Mouse (Mus musculus): ENCODE data around the gene Gm20388.

Gm20388 gene

DNA sequence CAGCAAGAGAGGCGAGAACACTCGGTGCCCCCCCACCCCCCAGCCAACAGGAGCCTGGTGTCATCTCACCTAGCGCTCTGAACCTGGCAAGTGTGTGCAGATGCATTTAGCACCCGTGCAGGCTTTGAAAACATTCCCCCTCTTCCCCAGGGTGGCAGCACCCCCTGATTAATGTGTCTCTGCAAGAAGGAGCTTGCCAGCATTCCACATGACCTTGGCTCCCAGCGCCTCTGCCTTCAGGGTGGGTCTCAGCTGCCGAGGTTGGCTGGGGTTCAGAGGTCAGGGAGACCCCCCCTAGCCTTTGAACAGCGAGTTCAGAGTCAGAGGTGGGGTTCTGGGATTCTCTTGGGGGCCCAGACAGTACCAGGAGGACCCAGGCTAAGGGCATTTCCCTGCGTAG, 601.1 kb downstream of the Gm20388 start:
- no peak for DNase-seq (ENCODE audit: low spot score)

DNA sequence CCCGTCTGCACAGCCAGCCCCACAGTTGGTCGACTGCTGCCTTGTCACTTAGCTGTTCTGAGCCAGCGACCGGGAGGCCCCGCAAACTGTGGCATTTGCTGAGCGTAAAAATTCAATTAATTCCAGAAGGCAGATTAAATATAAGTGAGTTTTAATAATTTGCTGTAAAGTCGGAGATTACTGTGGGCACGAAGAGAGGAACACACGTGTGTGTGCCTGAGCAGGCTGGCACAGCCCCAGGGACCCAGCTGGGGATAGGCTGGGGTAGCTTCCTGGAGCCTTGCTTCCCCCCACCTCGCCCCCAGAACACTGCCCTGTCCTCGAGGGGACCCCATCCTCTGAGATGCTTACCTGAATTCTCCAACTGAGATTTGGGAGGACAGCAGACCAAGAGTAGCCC, 601.7 kb downstream of the Gm20388 start:
- DNase-seq (ENCODE audit: low spot score) = no peak

DNA sequence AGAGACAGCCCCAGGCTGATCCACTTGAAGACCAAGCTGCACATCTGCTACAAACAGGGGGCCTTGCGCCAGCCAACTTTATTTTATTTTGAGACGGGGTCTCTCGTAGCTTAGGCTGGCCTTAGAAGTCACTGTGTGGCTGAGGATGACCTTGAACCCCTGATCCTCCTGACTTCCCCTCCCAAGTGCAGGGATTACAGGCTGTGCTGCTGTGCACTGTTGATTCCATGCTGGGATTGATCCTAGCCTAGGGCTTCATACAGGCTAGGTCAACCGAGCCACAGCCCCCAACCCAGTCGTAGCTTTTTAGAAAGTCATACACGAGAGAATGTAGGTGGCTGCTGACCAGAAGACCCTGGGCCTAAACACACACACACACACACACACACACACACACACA, 602.5 kb downstream of the Gm20388 start:
- DNase-seq (ENCODE audit: low spot score) = no peak

- no peak for DNase-seq (ENCODE audit: low spot score)
Observed at GRCm38 (mm10) chr8:120513638-120514461, 603.2 kb downstream of the Gm20388 start.

GRCm38 (mm10) chr8:120515214-120515613, 604.6 kb downstream of the Gm20388 start:
- no peak for DNase-seq (ENCODE audit: low spot score)

- no peak for DNase-seq (ENCODE audit: low spot score)
Observed at GRCm38 (mm10) chr8:120515650-120516049, 605.0 kb downstream of the Gm20388 start.

GRCm38 (mm10) chr8:120516182-120516755, 605.6 kb downstream of the Gm20388 start:
- no peak for DNase-seq (ENCODE audit: low spot score)

- no peak for DNase-seq (ENCODE audit: low spot score)
Observed at GRCm38 (mm10) chr8:120517666-120518410, 607.2 kb downstream of the Gm20388 start.

- DNase-seq (ENCODE audit: low spot score) = no peak
Observed at GRCm38 (mm10) chr8:120518736-120519534, 608.3 kb downstream of the Gm20388 start.

DNA sequence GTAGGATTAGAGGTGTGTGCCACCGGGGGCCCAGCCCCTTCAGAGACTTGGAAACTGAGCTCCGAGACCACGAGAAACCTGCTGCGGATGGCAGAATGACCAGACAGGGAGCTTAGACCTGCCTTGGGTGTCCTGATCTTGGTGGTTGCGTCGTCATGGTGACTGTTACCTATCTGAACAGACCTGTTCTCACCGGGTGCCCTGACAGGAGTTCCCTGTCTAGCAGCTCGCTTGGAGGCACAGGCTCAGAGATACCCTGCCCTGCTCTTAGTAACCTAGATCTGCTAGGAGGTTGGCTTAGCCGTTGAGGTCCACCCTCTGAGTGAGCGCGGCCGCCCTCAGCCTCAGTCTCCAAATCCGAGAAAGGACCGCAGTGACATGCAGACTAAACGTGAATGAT, 609.6 kb downstream of the Gm20388 start:
- DNase-seq (ENCODE audit: low spot score) = no peak

- DNase-seq (ENCODE audit: low spot score) = no peak
Observed at GRCm38 (mm10) chr8:120520707-120521590, 610.3 kb downstream of the Gm20388 start.

DNA sequence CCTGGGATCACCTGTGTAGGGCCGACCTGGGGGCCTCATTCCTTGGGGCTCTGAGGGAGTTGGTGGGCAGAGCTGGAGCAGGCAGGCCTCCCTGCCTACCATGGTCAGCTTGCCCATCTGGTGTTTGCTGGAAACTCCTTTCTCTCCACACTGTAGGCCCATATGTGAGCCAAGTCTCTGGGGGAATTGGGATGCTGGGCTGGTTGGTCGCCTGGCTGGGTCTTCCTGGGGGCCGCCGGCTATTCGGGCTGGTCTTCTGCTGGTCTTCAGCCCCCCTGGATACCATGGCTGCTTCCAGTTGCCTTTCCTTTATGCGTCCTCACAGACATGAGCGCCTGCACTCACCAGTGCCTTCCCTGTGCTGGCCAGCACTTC, 610.9 kb downstream of the Gm20388 start:
- DNase-seq (ENCODE audit: low spot score) = no peak

DNA sequence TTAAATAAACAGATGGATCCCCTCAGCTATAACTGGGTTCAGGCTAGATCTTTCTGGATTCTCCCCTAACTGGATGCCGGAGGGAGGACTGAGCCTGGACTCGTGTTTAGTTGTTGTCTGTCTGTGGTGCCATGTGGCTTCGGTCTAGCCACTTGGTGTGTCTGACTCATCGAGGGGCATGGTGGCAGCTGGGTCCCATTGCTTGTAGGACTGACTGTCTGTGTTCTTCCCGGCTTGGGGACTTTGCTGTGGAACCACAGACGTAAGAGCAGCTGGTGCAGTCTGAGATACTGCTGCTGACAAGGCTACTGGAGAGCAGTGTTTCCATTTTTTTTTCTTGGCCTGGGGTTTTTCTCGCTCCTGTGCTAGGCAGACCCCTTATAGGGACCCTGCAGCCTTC, 613.0 kb downstream of the Gm20388 start:
- no peak for DNase-seq (ENCODE audit: low spot score)

- no peak for DNase-seq (ENCODE audit: low spot score)
Observed at GRCm38 (mm10) chr8:120525135-120525534, 614.5 kb downstream of the Gm20388 start.

GRCm38 (mm10) chr8:120525832-120526231, 615.2 kb downstream of the Gm20388 start:
- DNase-seq (ENCODE audit: low spot score) = no peak

GRCm38 (mm10) chr8:120526577-120526976, 615.9 kb downstream of the Gm20388 start:
- no peak for DNase-seq (ENCODE audit: low spot score)

GRCm38 (mm10) chr8:120528332-120528731, 617.7 kb downstream of the Gm20388 start:
- no peak for DNase-seq (ENCODE audit: low spot score)

GRCm38 (mm10) chr8:120529226-120529625, 618.6 kb downstream of the Gm20388 start:
- no peak for DNase-seq (ENCODE audit: low spot score)

GRCm38 (mm10) chr8:120530954-120531656, 620.5 kb downstream of the Gm20388 start:
- DNase-seq (ENCODE audit: low spot score) = no peak

- no peak for DNase-seq (ENCODE audit: low spot score)
Observed at GRCm38 (mm10) chr8:120531775-120532516, 621.3 kb downstream of the Gm20388 start.
